Mouse (Mus musculus): ENCODE data around the gene Ing2. TPM values are rescaled to one million over a fixed set of nuclear protein-coding genes. Genes with fewer than 3 reads are reported as not detected.

Ing2 gene
- total and polyA plus RNA-seq, 3 experiments, result 5.7 to 33.0 (median 32.2) TPM

DNA sequence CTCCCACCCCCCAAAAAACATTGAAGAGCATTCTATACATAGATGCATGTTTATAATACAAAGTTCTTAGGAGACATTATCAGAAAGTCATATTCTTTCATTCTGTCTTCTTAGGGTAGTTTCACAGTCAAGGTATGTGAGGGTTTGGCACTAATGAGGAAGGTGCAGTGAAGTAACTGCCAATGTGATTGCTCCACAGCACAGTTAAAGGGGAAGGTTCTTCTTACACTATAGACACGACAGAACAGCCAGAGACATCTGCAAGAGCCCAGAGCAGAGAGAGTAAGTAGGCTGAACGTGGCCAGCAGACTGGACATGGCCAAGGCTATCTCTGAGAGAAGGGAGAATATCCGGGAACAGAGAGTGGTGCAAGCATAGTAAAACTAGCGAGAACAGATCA is 38.2 kb downstream of the Ing2 start:
- ATAC-seq (ENCODE audit: extremely low read depth, insufficient number of reproducible peaks, low FRiP score, poor library complexity, severe bottlenecking), result no peak
- H3K4me3 ChIP-seq (ENCODE audit: low read depth, low read length), result no peak overlapping the region
- TF ChIP-seq GATA1 (IDR thresholded peaks at IDR 0.05; ENCODE audit: borderline replicate concordance, low read length), result no peak
- TF ChIP-seq POLR2AphosphoS5 (IDR thresholded peaks at IDR 0.05; ENCODE audit: insufficient replicate concordance, low read depth, low read length), result no peak
- no peak for TF ChIP-seq CTCF (IDR thresholded peaks at IDR 0.05; ENCODE audit: low read depth, low read length)
- TF ChIP-seq GATA2 (IDR thresholded peaks at IDR 0.05; ENCODE audit: borderline replicate concordance, low read depth, low read length), result no peak
- no peak for TF ChIP-seq TAL1 (conservative IDR thresholded peaks at IDR 0.05; ENCODE audit: low read depth, low read length)

DNA sequence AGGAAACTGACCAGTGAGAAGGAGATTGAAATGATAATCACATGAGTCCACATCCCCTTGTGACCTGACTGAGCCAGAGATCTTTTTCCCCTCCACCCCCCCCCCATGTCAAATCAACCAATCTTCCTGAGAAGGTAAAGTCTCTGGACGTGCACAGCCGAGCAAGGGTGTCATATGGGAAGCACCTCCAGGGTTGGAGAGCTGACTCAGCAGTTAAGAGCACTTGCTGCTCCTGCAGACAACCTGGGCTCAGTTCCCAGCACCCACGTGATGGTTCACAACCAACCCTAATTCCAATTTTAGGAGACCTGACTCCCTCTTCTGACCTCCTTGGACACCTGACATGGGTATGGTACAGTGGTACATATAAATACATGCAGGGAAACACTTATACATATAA is 39.3 kb downstream of the Ing2 start:
- H3K4me1 ChIP-seq (ENCODE audit: insufficient read depth, low read depth, low read length), result no peaks in the 10 kb centered on the region
- H3K4me3 ChIP-seq (ENCODE audit: low read depth, low read length), result no peak overlapping the region
- H3K27me3 ChIP-seq (ENCODE audit: insufficient read depth, low read length), result no peaks in the 10 kb centered on the region; the same call in none of the 2 replicates
- ATAC-seq (ENCODE audit: extremely low read depth, insufficient number of reproducible peaks, low FRiP score, poor library complexity, severe bottlenecking) (no peak), DNase-seq (ENCODE audit: low spot score) (no peak)
- H3K36me3 ChIP-seq (replicated peaks), result no peaks in the 10 kb centered on the region
- TF ChIP-seq GATA1 (IDR thresholded peaks at IDR 0.05; ENCODE audit: borderline replicate concordance, low read length) (no peak), CTCF (IDR thresholded peaks at IDR 0.05; ENCODE audit: low read depth, low read length) (no peak), TAL1 (conservative IDR thresholded peaks at IDR 0.05; ENCODE audit: low read depth, low read length) (no peak), POLR2AphosphoS5 (IDR thresholded peaks at IDR 0.05; ENCODE audit: insufficient replicate concordance, low read depth, low read length) (no peak), GATA2 (IDR thresholded peaks at IDR 0.05; ENCODE audit: borderline replicate concordance, low read depth, low read length) (no peak)
- H3K9me3 ChIP-seq (replicated peaks), result no peaks in the 10 kb centered on the region; the same call in 1 of the 2 replicates

More for the DNA sequence above, 38.2 kb downstream of the Ing2 start:
- no peaks in the 10 kb centered on the region for H3K4me1 ChIP-seq (ENCODE audit: insufficient read depth, low read depth, low read length)
- no peak for DNase-seq (ENCODE audit: low spot score)
- no peaks in the 10 kb centered on the region for H3K36me3 ChIP-seq (replicated peaks)
- H3K27me3 ChIP-seq (ENCODE audit: insufficient read depth, low read length), result no peaks in the 10 kb centered on the region; the same call in none of the 2 replicates
- peaks cover 4% of the 10 kb centered on the region; the same call in 1 of the 2 replicates for H3K9me3 ChIP-seq (replicated peaks)

DNA sequence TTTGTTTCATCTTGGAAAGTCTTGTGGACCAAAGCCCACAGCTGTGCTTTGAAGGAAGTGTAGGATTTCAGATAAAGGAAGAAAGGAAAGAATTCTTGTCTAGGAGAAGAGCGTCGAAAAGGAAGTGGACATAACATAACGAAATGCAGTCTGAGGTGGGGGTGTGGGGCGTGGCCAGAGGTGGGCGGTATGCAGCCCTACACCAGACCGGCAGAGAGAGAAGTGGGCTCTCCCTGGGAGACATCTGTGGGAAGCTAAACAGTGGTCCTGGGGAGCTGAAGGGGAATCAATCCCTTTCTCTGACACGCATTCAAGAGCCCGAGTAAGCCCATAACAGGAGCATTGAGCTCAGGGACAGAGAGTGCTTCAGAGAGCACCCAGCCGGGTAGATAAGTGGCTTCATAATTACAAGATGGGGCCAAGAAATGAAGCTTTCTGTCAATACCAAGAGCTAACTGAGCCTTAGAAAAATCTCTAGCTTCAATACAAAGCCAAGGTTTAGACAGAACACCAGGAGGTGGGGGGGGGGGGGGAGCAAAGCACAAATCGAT is 40.5 kb downstream of the Ing2 start:
- TF ChIP-seq POLR2AphosphoS5 (IDR thresholded peaks at IDR 0.05; ENCODE audit: insufficient replicate concordance, low read depth, low read length) (no peak), CTCF (IDR thresholded peaks at IDR 0.05; ENCODE audit: low read depth, low read length) (no peak), GATA1 (IDR thresholded peaks at IDR 0.05; ENCODE audit: borderline replicate concordance, low read length) (no peak), TAL1 (conservative IDR thresholded peaks at IDR 0.05; ENCODE audit: low read depth, low read length) (no peak), GATA2 (IDR thresholded peaks at IDR 0.05; ENCODE audit: borderline replicate concordance, low read depth, low read length) (no peak)
- Histone ChIP-seq H3K27me3 (ENCODE audit: insufficient read depth, low read length) (no peaks in the 10 kb centered on the region; the same call in 1 of the 2 replicates), H3K9me3 (replicated peaks) (no peaks in the 10 kb centered on the region), H3K4me3 (ENCODE audit: low read depth, low read length) (no peak overlapping the region), H3K36me3 (replicated peaks) (no peaks in the 10 kb centered on the region), H3K4me1 (ENCODE audit: insufficient read depth, low read depth, low read length) (no peaks in the 10 kb centered on the region)
- DNase-seq (ENCODE audit: low spot score), result no peak
- no peak for ATAC-seq (ENCODE audit: extremely low read depth, insufficient number of reproducible peaks, low FRiP score, poor library complexity, severe bottlenecking)

DNA sequence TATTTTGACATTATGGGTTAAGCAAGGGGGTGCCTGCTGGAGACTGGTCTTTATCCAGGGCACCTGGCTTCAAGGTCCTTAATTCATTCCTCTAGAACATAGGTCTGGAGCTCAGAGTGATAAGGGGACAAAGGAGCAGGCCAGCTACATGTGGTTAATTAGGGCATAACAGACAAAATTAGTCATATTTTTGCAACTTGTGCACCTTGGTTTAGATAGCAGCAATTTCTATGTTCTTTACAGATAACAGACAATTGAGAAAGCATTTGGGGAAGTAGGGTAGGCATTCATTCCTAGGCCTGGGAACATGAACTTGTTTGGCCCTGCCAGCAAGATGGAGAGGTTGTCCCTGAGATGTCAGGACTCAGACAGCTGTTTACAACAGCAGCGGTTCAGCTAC is 54.2 kb downstream of the Ing2 start:
- Histone ChIP-seq H3K36me3 (replicated peaks) (no peaks in the 10 kb centered on the region), H3K4me1 (ENCODE audit: insufficient read depth, low read depth, low read length) (no peaks in the 10 kb centered on the region), H3K9me3 (replicated peaks) (no peaks in the 10 kb centered on the region), H3K27me3 (ENCODE audit: insufficient read depth, low read length) (no peaks in the 10 kb centered on the region), H3K4me3 (ENCODE audit: low read depth, low read length) (no peak overlapping the region)
- no peak for TF ChIP-seq CTCF (IDR thresholded peaks at IDR 0.05; ENCODE audit: low read depth, low read length)
- no peak for TF ChIP-seq TAL1 (conservative IDR thresholded peaks at IDR 0.05; ENCODE audit: low read depth, low read length)
- TF ChIP-seq GATA1 (IDR thresholded peaks at IDR 0.05; ENCODE audit: borderline replicate concordance, low read length), result no peak
- no peak for TF ChIP-seq POLR2AphosphoS5 (IDR thresholded peaks at IDR 0.05; ENCODE audit: insufficient replicate concordance, low read depth, low read length)
- TF ChIP-seq GATA2 (IDR thresholded peaks at IDR 0.05; ENCODE audit: borderline replicate concordance, low read depth, low read length), result no peak
- DNase-seq (ENCODE audit: low spot score), result no peak
- ATAC-seq (ENCODE audit: extremely low read depth, insufficient number of reproducible peaks, low FRiP score, poor library complexity, severe bottlenecking), result no peak

Other genes with a start within 250 kb of the Ing2 start
- not detected in 2 replicates for gene Stox2, start 229.2 kb downstream of the Ing2 start, total RNA-seq (2014; fragmentation: Nextera tagmentation)
- gene Stox2, start 229.2 kb downstream of the Ing2 start, total RNA-seq (2017), result 0.17 and 0.27 TPM in 2 replicates
- not detected in 2 replicates for gene Stox2, start 229.2 kb downstream of the Ing2 start, polyA plus RNA-seq (2012)
- gene Trappc11, start 142.1 kb downstream of the Ing2 start, total RNA-seq (2014; fragmentation: Nextera tagmentation), result 33.8 and 34.9 TPM in 2 replicates
- gene Trappc11, start 142.1 kb downstream of the Ing2 start, total RNA-seq (2017), result 46.1 and 49.1 TPM in 2 replicates
- 11.7 and 12.4 TPM in 2 replicates for gene Trappc11, start 142.1 kb downstream of the Ing2 start, polyA plus RNA-seq (2012)
- gene Rwdd4a, start 141.9 kb downstream of the Ing2 start, total RNA-seq (2014; fragmentation: Nextera tagmentation), result 45.8 and 52.6 TPM in 2 replicates
- gene Rwdd4a, start 141.9 kb downstream of the Ing2 start, total RNA-seq (2017), result 28.4 and 29.9 TPM in 2 replicates
- 9.7 and 12.7 TPM in 2 replicates for gene Rwdd4a, start 141.9 kb downstream of the Ing2 start, polyA plus RNA-seq (2012)
- gene Cdkn2aip, start 38.4 kb upstream of the Ing2 start, total RNA-seq (2014; fragmentation: Nextera tagmentation), result 16.9 and 18.4 TPM in 2 replicates
- gene Cdkn2aip, start 38.4 kb upstream of the Ing2 start, total RNA-seq (2017), result 19.2 and 20.3 TPM in 2 replicates
- 6.5 and 9.6 TPM in 2 replicates for gene Cdkn2aip, start 38.4 kb upstream of the Ing2 start, polyA plus RNA-seq (2012)
- not detected in 2 replicates for gene Cldn24, start 146.6 kb upstream of the Ing2 start, total RNA-seq (2014; fragmentation: Nextera tagmentation)
- gene Cldn24, start 146.6 kb upstream of the Ing2 start, total RNA-seq (2017), result 0.33 TPM in 1 of 2 replicates, not detected in the other
- not detected in 2 replicates for gene Cldn24, start 146.6 kb upstream of the Ing2 start, polyA plus RNA-seq (2012)
- not detected in 2 replicates for gene Cldn22, start 148.9 kb upstream of the Ing2 start, total RNA-seq (2014; fragmentation: Nextera tagmentation)
- 0.22 TPM in 1 of 2 replicates, not detected in the other for gene Cldn22, start 148.9 kb upstream of the Ing2 start, total RNA-seq (2017)
- gene Cldn22, start 148.9 kb upstream of the Ing2 start, polyA plus RNA-seq (2012), result not detected in 2 replicates

Data from G1E (cell line).